Mouse (Mus musculus) stomach, embryonic 16.5 days (tissue): ENCODE measurements around the gene Zfyve27. TPM values are rescaled to one million over a fixed set of nuclear protein-coding genes. Genes with fewer than 3 reads are reported as not detected.

ENCODE experiments used
- ATAC-seq: fragments of 200-750 bp; cut with Nextera tagmentation; 2 replicates; pipeline ENCODE4 v1.8.0; 2017; ENCODE audit warnings: moderate number of reproducible peaks, moderate TSS enrichment; ENCODE audit not compliant: insufficient read depth, low FRiP score
- H3K27ac ChIP-seq: fragments of 300-500 bp; sonication (generic); 2 replicates; pipeline ENCODE4 v1.5.1; 2014; ENCODE audit warnings: low read length
- H3K27me3 ChIP-seq: fragments of 300-500 bp; sonication (generic); 2 replicates; pipeline ENCODE4 v1.6.1; 2014; ENCODE audit warnings: low read length, control low read depth, mixed read lengths; ENCODE audit not compliant: control insufficient read depth, insufficient read depth
- H3K36me3 ChIP-seq: fragments of 300-500 bp; sonication (generic); 2 replicates; pipeline ENCODE4 v1.6.1; 2014; ENCODE audit warnings: low read length; ENCODE audit not compliant: control insufficient read depth, insufficient read depth
- H3K4me1 ChIP-seq: fragments of 300-500 bp; sonication (generic); 2 replicates; pipeline ENCODE4 v1.6.1; 2014; ENCODE audit warnings: low read length, control low read depth, mixed read lengths; ENCODE audit not compliant: control insufficient read depth, insufficient read depth
- H3K4me2 ChIP-seq: fragments of 300-500 bp; sonication (generic); 2 replicates; pipeline ENCODE4 v1.6.1; 2014; ENCODE audit warnings: low read depth, low read length, mixed read lengths
- H3K4me3 ChIP-seq: fragments of 300-500 bp; sonication (generic); replicated peaks from 2 replicates; pipeline ENCODE4 v1.5.1; 2014; ENCODE audit warnings: mild to moderate bottlenecking, low read length
- H3K9ac ChIP-seq: fragments of 300-500 bp; sonication (generic); 2 replicates; pipeline ENCODE4 v1.6.1; 2014; ENCODE audit warnings: low read length
- H3K9me3 ChIP-seq: fragments of 300-500 bp; sonication (generic); replicated peaks from 2 replicates; pipeline ENCODE4 v1.6.1; 2016; ENCODE audit warnings: low read length, control low read depth; ENCODE audit not compliant: control insufficient read depth
- WGBS: fragments of 180-500 bp; shearing (Covaris S2); extraction: QIAGEN DNeasy Blood & Tissue Kit; methylation state at CpG from one replicate; pipeline ENCODE4 v1.1.7; 2014; 5-methylcytosine and 5-hydroxymethylcytosine counted together
- polyA plus RNA-seq: library from polyadenylated mRNA; unstranded; fragments of >200 nt; fragmentation: Nextera tagmentation; extraction: Ambion mirVana; gene quantifications from 2 replicates; pipeline ENCODE4 v1.2.1, GENCODE M21; 2015

Gene Zfyve27
- polyA plus RNA-seq: 23.8 and 24.5 TPM in 2 replicates

DNA sequence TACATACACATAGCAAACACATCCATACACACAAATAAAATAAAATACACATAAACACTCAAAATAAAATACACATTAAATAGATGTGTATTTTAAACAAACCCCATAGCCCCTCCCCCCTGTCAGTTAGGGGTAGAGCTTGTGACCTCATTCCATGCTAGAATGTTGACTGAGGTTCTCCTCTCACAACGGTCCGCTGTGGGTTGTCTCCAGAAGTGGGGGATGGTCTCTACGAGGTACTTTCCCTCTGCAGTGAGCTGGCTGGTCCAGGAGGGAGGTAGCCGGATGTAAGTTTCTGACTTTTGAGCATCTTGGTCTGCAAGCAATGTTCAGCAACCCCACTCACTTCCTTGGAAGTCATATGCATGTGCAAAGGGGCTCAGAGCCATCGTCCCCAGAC, at the start of gene Zfyve27:
Zfyve27 (plus strand) TSS at position 188 of the 400 bp plus-strand sequence.
- no peak within 1 kb of the TSS for H3K27ac ChIP-seq
- no peak for ATAC-seq
- no peaks in the 10 kb centered on the region for H3K36me3 ChIP-seq
- no peak within 1 kb of the TSS for H3K4me3 ChIP-seq
- no peak within 1 kb of the TSS for H3K4me2 ChIP-seq
- no peaks in the 10 kb centered on the region for H3K9me3 ChIP-seq
- no peaks in the 10 kb centered on the region for H3K27me3 ChIP-seq
- WGBS: 36% methylated on average over 5 of the region's 5 CpGs
- H3K9ac ChIP-seq: no peak within 1 kb of the TSS
- peaks cover 6% of the 10 kb centered on the region; the same call in 1 of the 2 replicates for H3K4me1 ChIP-seq

DNA sequence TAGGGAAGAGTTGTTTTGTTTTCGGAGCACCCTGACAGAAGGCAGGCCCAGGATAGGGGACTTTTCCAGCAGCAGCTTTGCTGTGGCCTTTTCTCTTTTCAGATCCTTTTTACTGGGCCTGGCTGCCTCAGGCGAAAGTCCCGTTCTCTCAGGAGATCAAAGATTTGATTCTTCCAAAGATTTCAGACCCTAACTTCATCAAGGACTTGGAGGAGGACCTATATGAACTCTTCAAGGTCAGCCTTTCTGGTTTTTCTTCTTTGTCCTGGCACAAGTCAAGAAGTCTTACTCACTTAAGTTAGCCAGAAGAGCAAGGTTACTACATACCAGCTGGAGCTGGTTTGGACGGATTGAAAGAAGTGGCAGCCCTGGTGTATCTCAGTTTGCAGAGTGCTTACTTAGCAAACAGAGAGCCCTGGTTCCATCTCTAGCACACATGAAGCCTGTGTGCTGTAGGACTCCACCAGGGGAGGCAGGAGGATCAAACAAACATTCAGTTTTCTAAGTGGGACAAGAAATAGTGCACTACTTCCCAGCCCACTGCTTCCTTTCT, 47.9 kb upstream of the Zfyve27 start:
- H3K9me3 ChIP-seq: no peaks in the 10 kb centered on the region
- WGBS: 79% methylated on average over 4 of the region's 4 CpGs
- 0 out of 2 replicates have a peak, but pooled peaks cover 3% of the 10 kb centered on the region for H3K4me1 ChIP-seq
- no peak for ATAC-seq
- no peak overlapping the region for H3K4me3 ChIP-seq
- H3K27me3 ChIP-seq: no peaks in the 10 kb centered on the region
- H3K36me3 ChIP-seq: peaks cover 18% of the 10 kb centered on the region
- H3K4me2 ChIP-seq: no peak overlapping the region
- H3K9ac ChIP-seq: no peak overlapping the region
- peak overlapping the region; percentile 7; the same call in 1 of the 2 replicates for H3K27ac ChIP-seq

DNA sequence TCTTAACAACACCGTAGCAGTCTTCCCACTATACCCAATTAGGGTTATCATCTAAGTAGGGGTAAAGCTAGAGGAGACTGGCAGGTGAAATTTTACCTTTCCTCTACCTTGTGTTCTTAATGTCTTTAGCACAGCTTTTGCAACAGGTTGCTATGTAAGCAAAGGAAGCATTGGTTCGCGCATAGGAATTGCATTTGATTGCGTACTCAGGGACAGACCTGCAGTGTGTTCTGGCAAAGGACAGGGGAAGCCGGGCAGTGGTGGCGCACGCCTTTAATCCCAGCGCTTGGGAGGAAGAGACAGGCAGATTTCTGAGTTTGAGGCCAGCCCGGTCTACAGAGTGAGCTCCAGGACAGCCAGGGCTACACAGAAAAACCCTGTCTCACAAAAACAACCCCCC, 45.6 kb upstream of the Zfyve27 start:
- ATAC-seq: no peak
- Histone ChIP-seq H3K27ac (no peak overlapping the region), H3K9ac (no peak overlapping the region), H3K9me3 (no peaks in the 10 kb centered on the region), H3K36me3 (peaks cover 24% of the 10 kb centered on the region), H3K4me3 (no peak overlapping the region), H3K4me1 (0 out of 2 replicates have a peak, but pooled peaks cover 3% of the 10 kb centered on the region), H3K4me2 (no peak overlapping the region), H3K27me3 (no peaks in the 10 kb centered on the region)
- 90% methylated on average over 9 of the region's 9 CpGs for WGBS

DNA sequence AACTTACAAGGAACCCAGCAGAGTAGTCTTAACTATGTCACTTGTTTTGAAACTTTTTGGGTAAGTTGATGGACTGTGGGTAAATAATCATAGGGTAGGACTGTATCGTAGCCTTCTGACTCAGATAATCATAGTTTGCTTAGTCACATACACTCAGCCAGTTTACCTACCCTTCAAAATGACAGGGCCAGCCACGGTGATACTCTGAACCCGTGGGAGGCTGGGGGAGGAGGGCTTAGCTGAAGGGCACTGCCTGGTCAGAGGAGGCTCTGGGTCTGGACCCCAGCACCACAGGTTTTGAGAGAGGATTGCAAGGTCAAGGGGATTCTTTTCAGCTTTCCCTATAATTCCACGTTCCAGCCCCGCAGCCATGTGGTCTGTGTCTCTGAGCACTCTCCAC, 45.2 kb upstream of the Zfyve27 start:
- no peak overlapping the region for H3K27ac ChIP-seq
- H3K9ac ChIP-seq: no peak overlapping the region
- ATAC-seq: peak; percentile 39; the same call in 1 of the 2 replicates
- H3K9me3 ChIP-seq: no peaks in the 10 kb centered on the region
- H3K4me2 ChIP-seq: no peak overlapping the region
- 64% methylated on average over 5 of the region's 5 CpGs for WGBS
- no peak overlapping the region for H3K4me3 ChIP-seq
- no peaks in the 10 kb centered on the region for H3K27me3 ChIP-seq
- peaks cover 26% of the 10 kb centered on the region for H3K36me3 ChIP-seq
- 0 out of 2 replicates have a peak, but pooled peaks cover 3% of the 10 kb centered on the region for H3K4me1 ChIP-seq

DNA sequence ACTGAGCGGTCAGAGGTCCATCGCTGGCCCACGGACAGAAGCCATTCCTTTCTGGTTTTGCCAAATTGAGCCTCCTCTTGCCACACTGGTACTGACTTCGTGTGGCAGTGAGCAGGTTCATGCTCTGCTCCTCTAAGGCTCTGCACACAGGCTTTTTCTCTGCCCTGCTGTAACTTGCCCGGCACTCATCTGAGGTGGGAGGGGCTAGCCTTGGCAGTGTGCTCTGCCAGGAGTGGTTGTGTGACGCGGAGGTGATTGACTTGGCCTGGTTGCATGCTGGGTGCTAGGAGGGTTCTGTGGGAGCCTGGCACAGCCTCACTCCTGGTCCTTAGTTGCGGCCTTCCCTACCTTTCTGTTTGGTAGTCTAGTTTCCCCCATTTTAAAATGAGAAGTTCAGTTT, 43.3 kb upstream of the Zfyve27 start:
- 85% methylated on average over 8 of the region's 8 CpGs for WGBS
- peaks cover 30% of the 10 kb centered on the region; the same call in 1 of the 2 replicates for H3K36me3 ChIP-seq

DNA sequence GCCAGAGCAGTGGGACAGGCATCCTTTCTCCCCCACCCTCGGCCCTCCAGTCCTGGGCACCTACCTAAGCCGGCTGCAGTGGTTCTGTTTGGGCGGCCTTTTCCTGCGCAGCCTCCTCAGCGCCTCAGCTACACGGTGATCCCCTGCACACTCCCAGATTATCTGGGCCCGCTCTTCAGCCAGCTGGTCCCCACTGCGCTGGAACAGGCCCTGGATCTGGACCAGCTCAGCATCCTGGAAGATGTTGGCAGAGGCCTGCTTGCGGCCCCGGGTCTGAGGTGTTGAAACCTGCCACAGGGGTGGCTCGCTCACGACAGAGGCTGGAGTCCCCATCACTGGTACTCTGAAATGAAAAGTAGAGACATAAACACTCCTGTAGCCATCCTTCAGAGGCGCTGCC, 39.1 kb upstream of the Zfyve27 start:
- Histone ChIP-seq H3K4me3 (no peak overlapping the region), H3K4me1 (peaks cover 7% of the 10 kb centered on the region), H3K4me2 (no peak overlapping the region), H3K27me3 (no peaks in the 10 kb centered on the region), H3K36me3 (peaks cover 29% of the 10 kb centered on the region; the same call in 1 of the 2 replicates), H3K9ac (no peak overlapping the region), H3K9me3 (no peaks in the 10 kb centered on the region), H3K27ac (no peak overlapping the region)
- WGBS: 77% methylated on average over 13 of the region's 13 CpGs
- ATAC-seq: no peak

More for the DNA sequence above, 43.3 kb upstream of the Zfyve27 start:
- Histone ChIP-seq H3K4me1 (0 out of 2 replicates have a peak, but pooled peaks cover 3% of the 10 kb centered on the region), H3K4me2 (no peak overlapping the region), H3K9me3 (no peaks in the 10 kb centered on the region), H3K27ac (no peak overlapping the region), H3K4me3 (no peak overlapping the region), H3K9ac (no peak overlapping the region), H3K27me3 (no peaks in the 10 kb centered on the region)
- peak; percentile 48; the same call in 1 of the 2 replicates for ATAC-seq

DNA sequence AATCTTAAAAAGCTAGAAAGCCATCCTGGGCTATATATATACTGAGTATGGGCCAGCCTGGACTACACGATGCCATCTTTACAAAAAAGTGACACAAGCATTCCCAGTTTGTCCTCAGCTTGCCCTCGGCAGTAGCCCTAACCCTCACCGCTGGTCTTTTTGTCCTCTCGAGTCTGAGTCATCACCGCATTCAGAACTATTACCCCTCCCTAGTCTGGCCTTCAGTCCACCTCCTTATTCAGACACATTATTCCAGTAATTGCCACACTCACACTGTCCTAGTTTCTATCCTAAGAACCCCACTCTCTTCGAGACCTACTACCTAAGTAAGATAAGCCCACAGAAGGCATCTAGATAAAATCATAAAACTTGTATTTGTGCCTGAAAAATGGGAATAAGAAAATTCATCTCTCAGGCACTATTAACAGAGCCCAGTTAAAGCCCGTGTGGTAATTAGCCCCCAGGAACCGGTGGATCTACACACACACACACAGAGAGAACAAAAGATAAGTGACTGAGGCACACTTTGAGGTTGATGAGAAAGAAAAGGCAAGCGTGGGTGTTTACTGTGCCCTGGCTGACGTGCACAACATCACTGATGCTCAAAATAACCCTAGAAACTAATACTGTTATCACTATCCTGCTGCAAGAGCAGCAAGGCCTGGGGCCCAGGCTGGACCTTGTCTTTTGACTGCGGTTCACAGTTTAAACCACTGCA, 38.1 kb upstream of the Zfyve27 start:
- no peak overlapping the region for H3K27ac ChIP-seq
- H3K36me3 ChIP-seq: peaks cover 19% of the 10 kb centered on the region; the same call in 1 of the 2 replicates
- no peaks in the 10 kb centered on the region for H3K9me3 ChIP-seq
- ATAC-seq: no peak
- WGBS: 74% methylated on average over 11 of the region's 11 CpGs
- no peak overlapping the region for H3K9ac ChIP-seq
- H3K4me1 ChIP-seq: peaks cover 12% of the 10 kb centered on the region
- H3K4me2 ChIP-seq: no peak overlapping the region
- no peaks in the 10 kb centered on the region for H3K27me3 ChIP-seq
- H3K4me3 ChIP-seq: no peak overlapping the region

DNA sequence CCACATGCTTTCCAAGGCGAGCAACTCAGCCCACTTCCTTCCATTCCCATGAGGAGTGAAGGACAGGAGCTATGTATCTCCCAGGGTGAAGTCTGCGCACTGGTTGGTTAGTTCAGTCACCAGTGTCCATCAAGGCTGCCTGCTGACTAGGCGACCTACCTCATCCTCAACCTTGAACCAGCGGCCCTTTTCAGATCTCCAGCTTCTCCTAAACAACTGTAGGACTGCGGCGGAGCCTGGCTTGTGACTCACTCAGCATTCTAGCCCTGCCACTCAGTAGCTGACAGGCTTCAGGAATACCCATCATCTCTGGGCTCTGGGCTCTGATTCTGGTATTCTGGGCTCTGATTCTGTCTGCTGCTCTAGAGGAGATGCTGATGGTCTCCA, 37.5 kb upstream of the Zfyve27 start:
- Histone ChIP-seq H3K9ac (no peak overlapping the region; the same call in 1 of the 2 replicates), H3K9me3 (no peaks in the 10 kb centered on the region), H3K27me3 (no peaks in the 10 kb centered on the region), H3K4me1 (peaks cover 12% of the 10 kb centered on the region), H3K36me3 (0 out of 2 replicates have a peak, but pooled peaks cover 14% of the 10 kb centered on the region), H3K27ac (peak overlapping the region; percentile 75; the same call in 1 of the 2 replicates), H3K4me2 (peak overlapping the region; percentile 94; the same call in 1 of the 2 replicates), H3K4me3 (0 out of 2 replicates have a peak overlapping the region, but pooled peaks have one; percentile 86)
- ATAC-seq: no peak
- 83% methylated on average over 6 of the region's 6 CpGs for WGBS

DNA sequence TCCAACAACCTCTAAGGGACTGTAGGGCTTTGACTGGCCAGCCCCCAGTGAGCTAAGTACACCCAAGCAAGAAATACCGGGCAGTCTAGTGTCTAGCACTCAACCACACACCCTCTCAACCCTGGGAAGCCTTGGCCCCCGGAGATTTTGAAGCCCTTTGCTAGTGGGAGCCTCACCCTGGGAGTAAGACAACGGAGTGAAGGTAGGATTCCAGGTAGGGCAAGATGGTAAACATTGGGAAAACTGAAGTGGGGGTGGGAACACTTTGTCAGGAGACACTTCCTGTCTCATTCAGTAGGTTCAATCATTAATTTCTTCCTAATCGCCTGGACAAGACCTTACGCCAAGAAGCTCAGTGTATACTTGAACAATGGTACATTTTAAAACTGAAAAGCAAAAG, 36.7 kb upstream of the Zfyve27 start:
- no peaks in the 10 kb centered on the region for H3K9me3 ChIP-seq
- H3K36me3 ChIP-seq: 0 out of 2 replicates have a peak, but pooled peaks cover 12% of the 10 kb centered on the region
- peak overlapping the region; percentile 1; the same call in 1 of the 2 replicates for H3K9ac ChIP-seq
- H3K27ac ChIP-seq: peak overlapping the region; percentile 75
- WGBS: 55% methylated on average over 5 of the region's 5 CpGs
- H3K4me3 ChIP-seq: peak overlapping the region; percentile 86
- no peak for ATAC-seq
- peak overlapping the region; percentile 94 for H3K4me2 ChIP-seq
- H3K27me3 ChIP-seq: no peaks in the 10 kb centered on the region
- peaks cover 12% of the 10 kb centered on the region for H3K4me1 ChIP-seq
